Mouse (Mus musculus) embryonic facial prominence, embryonic 13.5 days (tissue): ENCODE measurements at regions not wholly inside any gene's neighbourhood (a gene's known extent, or its start where the extent isn't known, plus 50 kb on each side); places are given as distances from the start of the nearest gene placed in this dataset.
"Not testable (repeated sequence)": the region's sequence is repeated elsewhere in the genome, so short reads cannot be mapped to it uniquely, and the experiment has no call there.

Experiments used
- ATAC-seq: fragments of 200-750 bp; cut with Nextera tagmentation; 2 replicates; pipeline ENCODE4 v1.8.0; 2017; ENCODE audit warnings: low read depth; ENCODE audit not compliant: insufficient number of reproducible peaks, insufficient read depth, low FRiP score, low TSS enrichment
- H3K27ac ChIP-seq: fragments of 300-500 bp; sonication (generic); 2 replicates; pipeline ENCODE4 v1.5.1; 2015; ENCODE audit warnings: moderate library complexity, mild to moderate bottlenecking, inconsistent platforms
- H3K27me3 ChIP-seq: fragments of 300-500 bp; sonication (generic); 2 replicates; pipeline ENCODE4 v1.6.1; 2015; ENCODE audit warnings: mild to moderate bottlenecking, inconsistent platforms
- H3K36me3 ChIP-seq: fragments of 300-500 bp; sonication (generic); 2 replicates; pipeline ENCODE4 v1.6.1; 2015; ENCODE audit warnings: mild to moderate bottlenecking, inconsistent platforms
- H3K4me1 ChIP-seq: fragments of 300-500 bp; sonication (generic); 2 replicates; pipeline ENCODE4 v1.6.1; 2015; ENCODE audit warnings: inconsistent platforms
- H3K4me2 ChIP-seq: fragments of 300-500 bp; sonication (generic); 2 replicates; pipeline ENCODE4 v1.6.1; 2015; ENCODE audit warnings: moderate library complexity, mild to moderate bottlenecking, inconsistent platforms
- H3K4me3 ChIP-seq: fragments of 300-500 bp; sonication (generic); 2 replicates; pipeline ENCODE4 v1.5.1; 2015; ENCODE audit warnings: mild to moderate bottlenecking, inconsistent platforms
- H3K9ac ChIP-seq: fragments of 300-500 bp; sonication (generic); 2 replicates; pipeline ENCODE4 v1.6.1; 2015; ENCODE audit warnings: mild to moderate bottlenecking, inconsistent platforms
- H3K9me3 ChIP-seq: fragments of 300-500 bp; sonication (generic); 2 replicates; pipeline ENCODE4 v1.6.1; 2016; ENCODE audit warnings: inconsistent platforms
- WGBS: fragments of 180-500 bp; shearing (Covaris S2); methylation state at CpG from one replicate; pipeline ENCODE4 v1.1.7; 2015; ENCODE audit warnings: mixed read lengths; 5-methylcytosine and 5-hydroxymethylcytosine counted together

GRCm38 (mm10) chr3:22815842-22816241, 739.4 kb downstream of the Tbl1xr1 start:
- Histone ChIP-seq H3K9me3 (no peaks in the 10 kb centered on the region), H3K4me3 (no peak overlapping the region), H3K4me1 (no peaks in the 10 kb centered on the region), H3K9ac (no peak overlapping the region), H3K36me3 (no peaks in the 10 kb centered on the region), H3K27ac (no peak overlapping the region), H3K27me3 (no peaks in the 10 kb centered on the region), H3K4me2 (no peak overlapping the region)
- WGBS = 80% methylated on average over 2 of the region's 2 CpGs
- no peak for ATAC-seq

GRCm38 (mm10) chr3:22826485-22826884, 750.0 kb downstream of the Tbl1xr1 start:
- WGBS = 77% methylated on average over 4 of the region's 4 CpGs
- no peak for ATAC-seq
- H3K4me1 ChIP-seq = no peaks in the 10 kb centered on the region
- no peaks in the 10 kb centered on the region for H3K36me3 ChIP-seq
- no peaks in the 10 kb centered on the region for H3K27me3 ChIP-seq
- no peak overlapping the region for H3K4me2 ChIP-seq
- H3K27ac ChIP-seq = no peak overlapping the region
- no peaks in the 10 kb centered on the region for H3K9me3 ChIP-seq
- no peak overlapping the region for H3K9ac ChIP-seq
- no peak overlapping the region for H3K4me3 ChIP-seq

GRCm38 (mm10) chr3:22838986-22839385, 762.5 kb downstream of the Tbl1xr1 start:
- H3K4me1 ChIP-seq = no peaks in the 10 kb centered on the region
- H3K27ac ChIP-seq = no peak overlapping the region
- WGBS = 73% methylated on average over 4 of the region's 4 CpGs
- no peak overlapping the region for H3K4me2 ChIP-seq
- H3K9me3 ChIP-seq = no peaks in the 10 kb centered on the region; the same call in 1 of the 2 replicates
- H3K27me3 ChIP-seq = no peaks in the 10 kb centered on the region
- H3K9ac ChIP-seq = no peak overlapping the region
- no peak overlapping the region for H3K4me3 ChIP-seq
- H3K36me3 ChIP-seq = no peaks in the 10 kb centered on the region
- no peak for ATAC-seq

- Histone ChIP-seq H3K27ac (no peak overlapping the region), H3K9ac (no peak overlapping the region), H3K4me2 (no peak overlapping the region), H3K9me3 (no peaks in the 10 kb centered on the region), H3K4me3 (no peak overlapping the region), H3K4me1 (no peaks in the 10 kb centered on the region), H3K27me3 (no peaks in the 10 kb centered on the region), H3K36me3 (no peaks in the 10 kb centered on the region)
- no peak for ATAC-seq
These were observed 774.0 kb downstream of the Tbl1xr1 start for GRCm38 (mm10) chr3:22850474-22850873.

GRCm38 (mm10) chr3:22863595-22863994, 787.1 kb downstream of the Tbl1xr1 start:
- ATAC-seq = no peak
- no peak overlapping the region for H3K9ac ChIP-seq
- H3K36me3 ChIP-seq = no peaks in the 10 kb centered on the region
- 91% methylated on average over 2 of the region's 2 CpGs for WGBS
- H3K9me3 ChIP-seq = no peaks in the 10 kb centered on the region
- no peak overlapping the region for H3K4me3 ChIP-seq
- no peaks in the 10 kb centered on the region for H3K27me3 ChIP-seq
- H3K4me1 ChIP-seq = no peaks in the 10 kb centered on the region
- H3K4me2 ChIP-seq = no peak overlapping the region
- no peak overlapping the region for H3K27ac ChIP-seq

GRCm38 (mm10) chr3:22877883-22878282, 801.4 kb downstream of the Tbl1xr1 start:
- Histone ChIP-seq H3K27ac (no peak overlapping the region), H3K9me3 (no peaks in the 10 kb centered on the region), H3K4me1 (no peaks in the 10 kb centered on the region), H3K4me3 (no peak overlapping the region), H3K9ac (no peak overlapping the region), H3K4me2 (no peak overlapping the region), H3K36me3 (no peaks in the 10 kb centered on the region), H3K27me3 (no peaks in the 10 kb centered on the region)
- ATAC-seq = no peak
- 91% methylated on average over 3 of the region's 3 CpGs for WGBS

- H3K4me1 ChIP-seq = no peaks in the 10 kb centered on the region
- ATAC-seq = no peak
- no peaks in the 10 kb centered on the region for H3K36me3 ChIP-seq
- H3K9me3 ChIP-seq = no peaks in the 10 kb centered on the region
- WGBS = 41% methylated on average over 1 of the region's 1 CpGs
- H3K27me3 ChIP-seq = no peaks in the 10 kb centered on the region
- no peak overlapping the region for H3K27ac ChIP-seq
- no peak overlapping the region for H3K9ac ChIP-seq
- no peak overlapping the region for H3K4me3 ChIP-seq
- H3K4me2 ChIP-seq = no peak overlapping the region
These were observed 816.3 kb downstream of the Tbl1xr1 start for GRCm38 (mm10) chr3:22892735-22893134.

- Histone ChIP-seq H3K9ac (no peak overlapping the region), H3K36me3 (no peaks in the 10 kb centered on the region), H3K4me2 (no peak overlapping the region), H3K9me3 (no peaks in the 10 kb centered on the region), H3K4me3 (no peak overlapping the region), H3K4me1 (no peaks in the 10 kb centered on the region), H3K27ac (no peak overlapping the region), H3K27me3 (no peaks in the 10 kb centered on the region)
- 70% methylated on average over 2 of the region's 2 CpGs for WGBS
- no peak for ATAC-seq
These were observed 821.2 kb downstream of the Tbl1xr1 start for GRCm38 (mm10) chr3:22897651-22898050.

- Histone ChIP-seq H3K9ac (no peak overlapping the region), H3K4me1 (no peaks in the 10 kb centered on the region), H3K27ac (no peak overlapping the region), H3K36me3 (no peaks in the 10 kb centered on the region), H3K9me3 (no peaks in the 10 kb centered on the region), H3K4me2 (no peak overlapping the region), H3K27me3 (no peaks in the 10 kb centered on the region), H3K4me3 (no peak overlapping the region)
- ATAC-seq = no peak
- 91% methylated on average over 10 of the region's 10 CpGs for WGBS
These were observed 824.5 kb downstream of the Tbl1xr1 start for GRCm38 (mm10) chr3:22900966-22901365.

GRCm38 (mm10) chr3:22928970-22929369, 852.5 kb downstream of the Tbl1xr1 start:
- Histone ChIP-seq H3K27ac (no peak overlapping the region), H3K4me2 (no peak overlapping the region), H3K27me3 (no peaks in the 10 kb centered on the region), H3K4me3 (no peak overlapping the region), H3K36me3 (no peaks in the 10 kb centered on the region), H3K9me3 (no peaks in the 10 kb centered on the region), H3K9ac (no peak overlapping the region), H3K4me1 (no peaks in the 10 kb centered on the region)
- 78% methylated on average over 3 of the region's 3 CpGs for WGBS
- no peak for ATAC-seq

GRCm38 (mm10) chr3:22929762-22930519, 853.5 kb downstream of the Tbl1xr1 start:
- H3K4me1 ChIP-seq = no peaks in the 10 kb centered on the region
- no peaks in the 10 kb centered on the region for H3K9me3 ChIP-seq
- no peak overlapping the region for H3K9ac ChIP-seq
- H3K4me3 ChIP-seq = no peak overlapping the region
- H3K27me3 ChIP-seq = no peaks in the 10 kb centered on the region
- H3K36me3 ChIP-seq = no peaks in the 10 kb centered on the region
- no peak overlapping the region for H3K4me2 ChIP-seq
- no peak overlapping the region for H3K27ac ChIP-seq
- ATAC-seq = no peak
- WGBS = 91% methylated on average over 2 of the region's 2 CpGs

- ATAC-seq, H3K27ac ChIP-seq: not testable (repeated sequence)
- WGBS = 80% methylated on average over 4 of the region's 4 CpGs
These were observed 869.2 kb downstream of the Tbl1xr1 start for GRCm38 (mm10) chr3:22945646-22946045.

More at GRCm38 (mm10) chr3:22945646-22946045, 869.2 kb downstream of the Tbl1xr1 start:
- not testable (repeated sequence) for H3K4me2 ChIP-seq, H3K36me3 ChIP-seq, H3K4me1 ChIP-seq, H3K9me3 ChIP-seq, H3K4me3 ChIP-seq, H3K9ac ChIP-seq, H3K27me3 ChIP-seq
